Mouse (Mus musculus): Measurements from ENCODE around the gene Hspbap1. TPM values are rescaled to one million over a fixed set of nuclear protein-coding genes. Genes with fewer than 3 reads are reported as not detected.

Hspbap1 gene
- polyA plus RNA-seq, 1 experiment: 4.7 TPM

DNA sequence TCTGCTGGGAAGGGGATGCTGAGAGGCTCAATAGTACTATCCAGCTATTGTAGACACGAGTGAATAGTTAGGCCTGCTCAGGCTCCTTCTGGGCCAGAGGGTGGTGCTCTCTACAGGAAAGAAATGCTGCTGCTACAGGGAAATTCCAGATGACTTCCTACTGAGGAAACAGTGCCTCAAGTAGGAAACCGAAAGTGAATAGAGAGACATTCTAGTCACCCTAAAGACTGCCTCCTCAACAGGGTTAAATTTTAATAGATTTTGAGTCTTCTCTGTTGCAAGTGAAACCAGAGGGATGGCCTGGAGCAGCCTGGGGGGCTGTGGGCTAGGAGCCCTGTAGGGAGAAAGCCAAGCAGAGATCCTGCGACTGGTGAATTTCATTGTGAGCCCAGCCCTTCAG, 99.0 kb downstream of the Hspbap1 start:
- 3% methylated on average over 3 of the region's 3 CpGs for WGBS
- peak; percentile 29 for DNase-seq (ENCODE audit: low read depth, low spot score)

DNA sequence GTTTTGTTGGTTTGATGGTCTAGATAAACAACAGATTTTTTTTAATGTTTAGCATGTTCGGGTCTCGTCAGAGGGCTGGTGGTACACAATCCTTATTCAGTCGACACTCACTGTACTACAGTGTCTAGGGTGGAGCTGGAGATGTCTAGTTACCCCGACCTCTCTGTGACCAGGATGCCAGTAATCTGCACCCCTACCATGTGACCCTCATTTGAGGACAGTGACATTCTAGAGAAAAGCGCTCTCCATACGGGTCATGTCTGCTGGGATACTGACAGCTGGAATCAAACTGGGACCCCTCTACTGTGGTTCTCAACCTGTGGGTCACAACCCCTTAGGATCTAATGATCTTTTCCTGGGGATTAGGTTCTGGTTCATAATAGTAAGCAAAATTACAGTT, 99.5 kb downstream of the Hspbap1 start:
- no peak for DNase-seq (ENCODE audit: low read depth, low spot score)
- WGBS: 50% methylated on average over 6 of the region's 6 CpGs

DNA sequence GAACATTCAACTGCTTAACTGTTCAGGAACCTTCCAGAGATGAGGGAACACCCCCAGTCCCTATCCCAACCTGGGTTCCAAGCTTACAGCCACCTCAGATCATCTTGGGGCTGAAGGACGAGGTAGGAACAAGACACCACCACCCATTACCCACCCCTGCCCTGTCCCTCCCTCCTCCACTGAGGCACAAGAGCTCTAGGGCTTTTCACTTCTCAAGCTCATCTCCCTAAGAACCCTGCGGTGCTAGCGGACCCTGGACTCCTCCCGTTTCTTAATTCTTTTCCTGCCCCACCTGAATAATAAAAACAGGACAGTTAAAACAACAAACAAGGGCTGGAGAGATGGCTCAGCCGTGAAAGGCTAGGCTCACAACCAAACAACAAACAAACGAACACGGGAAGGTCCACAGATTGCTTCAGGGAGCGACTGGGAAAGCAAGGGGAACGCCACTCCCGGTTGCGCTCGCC, 100.4 kb downstream of the Hspbap1 start:
- WGBS: under 1% methylated on average over 12 of the region's 12 CpGs
- DNase-seq (ENCODE audit: low read depth, low spot score): peak; percentile 14

DNA sequence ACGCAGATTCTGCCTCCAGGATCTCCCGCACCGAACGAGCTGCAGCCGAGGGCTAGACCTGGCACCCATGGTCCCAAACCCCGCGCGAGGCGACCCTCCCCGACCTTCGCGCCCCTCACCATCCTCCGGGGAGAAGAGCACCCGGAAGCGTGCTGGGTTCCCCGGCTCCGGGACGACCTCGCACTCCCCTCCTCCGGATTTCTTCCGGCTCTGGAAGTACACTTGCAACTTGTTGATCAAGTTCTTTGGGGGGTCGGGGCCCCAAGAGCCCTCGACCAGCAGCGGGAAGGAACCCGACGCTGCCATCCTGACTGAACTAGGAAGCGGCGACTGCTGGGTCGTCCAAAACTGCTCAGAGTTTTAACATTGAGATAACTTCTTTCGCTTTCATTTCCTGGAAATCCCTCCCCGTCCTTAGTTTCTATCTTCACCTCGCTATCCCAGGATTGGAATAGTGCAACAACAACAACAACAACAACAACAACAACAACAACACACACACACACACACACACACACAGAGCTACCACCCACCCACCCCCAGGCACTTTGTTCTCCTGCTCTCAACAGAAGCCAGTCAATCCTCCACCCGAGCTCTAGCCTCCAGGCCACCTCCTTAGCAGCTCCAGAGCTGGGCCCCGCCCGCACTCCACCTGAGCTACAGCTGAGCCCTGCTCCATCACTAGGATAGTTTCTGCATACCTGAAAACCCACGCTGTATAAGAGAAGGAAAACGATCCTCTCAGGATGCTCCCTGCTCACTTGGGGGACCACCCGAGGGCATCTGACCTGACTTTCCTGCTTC, 101.1 kb downstream of the Hspbap1 start, which contains the start of gene Parp14:
Gene Parp14 (minus strand): TSS at position 497 of the 804 bp plus-strand sequence.
- peak; percentile 43 for DNase-seq (ENCODE audit: low read depth, low spot score)
- WGBS: under 1% methylated on average over 38 of the region's 38 CpGs

DNA sequence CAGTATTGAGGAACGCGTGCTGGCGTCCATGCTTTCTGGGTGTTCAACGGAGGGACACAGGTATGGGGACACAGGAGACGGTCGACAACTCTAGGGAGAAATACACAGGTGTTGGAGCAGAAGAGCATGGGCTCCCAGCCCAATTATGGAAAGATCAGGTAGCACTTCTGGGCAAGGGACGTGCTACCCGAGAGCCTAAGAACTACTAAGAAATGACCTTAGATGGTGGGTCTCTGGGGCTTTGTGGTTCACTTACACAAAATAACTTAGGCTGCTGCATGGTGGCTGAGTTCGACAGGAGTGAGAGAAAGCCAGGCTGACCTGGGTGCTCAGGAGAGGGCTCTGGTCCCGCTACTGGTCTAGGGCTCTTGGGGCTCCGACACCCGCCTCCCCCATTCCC, 101.7 kb downstream of the Hspbap1 start:
- WGBS: 23% methylated on average over 12 of the region's 12 CpGs
- peak; percentile 6 for DNase-seq (ENCODE audit: low read depth, low spot score)

DNA sequence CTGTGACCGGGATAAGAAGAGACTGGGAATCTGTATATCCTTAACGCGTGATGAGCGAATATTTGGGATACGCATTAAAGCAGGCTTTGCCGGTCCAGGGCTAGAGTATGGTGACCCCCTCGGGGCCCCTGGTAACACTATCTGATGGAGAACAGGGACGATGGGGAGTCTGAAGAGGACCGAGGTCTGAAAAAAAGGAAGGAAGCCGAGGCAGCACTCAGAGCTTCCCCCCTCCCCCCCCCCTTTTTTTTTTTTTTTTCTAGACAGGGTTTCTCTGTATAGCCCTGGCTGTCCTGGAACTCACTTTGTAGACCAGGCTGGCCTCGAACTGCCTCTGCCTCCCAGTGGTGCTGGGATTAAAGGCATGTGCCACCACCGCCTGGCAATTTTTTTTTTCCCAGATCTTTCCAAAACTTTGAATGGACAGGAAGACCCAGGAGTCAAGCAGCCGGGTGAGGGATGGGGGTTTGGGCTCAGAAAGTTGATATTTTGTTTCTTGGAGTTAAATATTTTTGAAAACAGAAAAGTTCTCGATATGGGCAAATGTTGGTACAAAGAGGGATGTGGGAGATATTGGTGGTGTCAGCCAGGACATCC, 102.3 kb downstream of the Hspbap1 start:
- DNase-seq (ENCODE audit: low read depth, low spot score): no peak
- WGBS: 46% methylated on average over 14 of the region's 14 CpGs

DNA sequence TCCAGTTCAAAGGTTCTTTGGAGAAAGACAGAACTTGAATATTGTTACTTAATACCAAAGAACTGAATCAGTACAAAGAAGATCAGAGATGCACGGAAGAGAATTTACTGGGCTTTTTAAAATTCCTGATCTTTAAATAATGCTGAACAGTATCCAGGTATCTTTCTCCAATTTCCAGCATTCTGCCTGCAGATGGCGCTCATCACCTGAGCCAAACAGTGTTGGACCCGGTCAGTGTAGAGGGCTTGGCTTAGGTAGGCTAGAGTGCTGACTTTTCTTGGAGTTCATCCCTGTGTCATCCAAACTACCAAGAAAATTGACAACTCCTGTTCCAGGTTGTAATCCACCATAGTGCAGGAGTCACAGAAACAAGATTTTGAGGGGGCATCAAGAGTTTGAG, 104.2 kb downstream of the Hspbap1 start:
- WGBS: 10% methylated on average over 3 of the region's 3 CpGs
- DNase-seq (ENCODE audit: low read depth, low spot score): peak; percentile 63

Other genes with a start within 250 kb of the Hspbap1 start
- gene Sema5b, start 229.2 kb upstream of the Hspbap1 start, polyA plus RNA-seq (2012; rRNA removed): 0.19 and 0.85 TPM in 2 replicates
- gene Dirc2, start 1.0 kb upstream of the Hspbap1 start, polyA plus RNA-seq (2012; rRNA removed): 32.3 and 38.1 TPM in 2 replicates
- gene Parp14, start 101.2 kb downstream of the Hspbap1 start, polyA plus RNA-seq (2012; rRNA removed): 14.1 and 21.4 TPM in 2 replicates
- 20.6 and 27.2 TPM in 2 replicates for gene Parp9, start 168.1 kb downstream of the Hspbap1 start, polyA plus RNA-seq (2012; rRNA removed)
- gene Dtx3l, start 168.8 kb downstream of the Hspbap1 start, polyA plus RNA-seq (2012; rRNA removed): 19.4 and 30.1 TPM in 2 replicates
- 5.7 and 6.9 TPM in 2 replicates for gene Kpna1, start 208.4 kb downstream of the Hspbap1 start, polyA plus RNA-seq (2012; rRNA removed)